Mouse (Mus musculus) myocyte (in vitro differentiated cells): ENCODE data around the gene Acot5.

ENCODE experiments used
- CEBPB ChIP-seq: IDR thresholded peaks from 2 replicates; pipeline ENCODE4 v1.6.1; 2011; ENCODE audit warnings: mild to moderate bottlenecking, moderate library complexity; ENCODE audit not compliant: poor library complexity, insufficient read depth, severe bottlenecking
- E2F4 ChIP-seq: IDR thresholded peaks from one replicate; pipeline ENCODE4 v1.6.1; 2011; ENCODE audit warnings: mild to moderate bottlenecking, control low read depth, moderate library complexity; ENCODE audit not compliant: insufficient read depth
- MAX ChIP-seq: IDR thresholded peaks from one replicate; pipeline ENCODE4 v1.6.1; 2011; ENCODE audit warnings: low read depth, mild to moderate bottlenecking, control low read depth
- MYOG ChIP-seq, 3 experiments: IDR thresholded peaks; one replicate each; pipeline ENCODE4 v1.6.1; 2011; ENCODE audit warnings: control low read depth in 2 of 3, low read depth in 2 of 3, mild to moderate bottlenecking in 2 of 3; ENCODE audit not compliant: insufficient read length in 2 of 3, control insufficient read depth in 1 of 3, insufficient read depth in 1 of 3
- POLR2A ChIP-seq: IDR thresholded peaks from one replicate; pipeline ENCODE4 v1.6.1; 2011; ENCODE audit warnings: low read depth, mild to moderate bottlenecking, control low read depth, moderate library complexity; ENCODE audit not compliant: insufficient read length
- POLR2AphosphoS2 ChIP-seq: IDR thresholded peaks from one replicate; pipeline ENCODE4 v1.6.1; 2011; ENCODE audit warnings: low read depth, control low read depth; ENCODE audit not compliant: insufficient read length
- TCF12 ChIP-seq: IDR thresholded peaks from one replicate; pipeline ENCODE4 v1.6.1; 2011; ENCODE audit warnings: mild to moderate bottlenecking, control low read depth; ENCODE audit not compliant: poor library complexity, insufficient read depth, severe bottlenecking
- TCF3 ChIP-seq: IDR thresholded peaks from one replicate; pipeline ENCODE4 v1.6.1; 2011; ENCODE audit warnings: low read depth, control low read depth; ENCODE audit not compliant: insufficient read length
- USF1 ChIP-seq: IDR thresholded peaks from one replicate; pipeline ENCODE4 v1.6.1; 2011; ENCODE audit warnings: low read depth, mild to moderate bottlenecking, control low read depth, moderate library complexity

DNA sequence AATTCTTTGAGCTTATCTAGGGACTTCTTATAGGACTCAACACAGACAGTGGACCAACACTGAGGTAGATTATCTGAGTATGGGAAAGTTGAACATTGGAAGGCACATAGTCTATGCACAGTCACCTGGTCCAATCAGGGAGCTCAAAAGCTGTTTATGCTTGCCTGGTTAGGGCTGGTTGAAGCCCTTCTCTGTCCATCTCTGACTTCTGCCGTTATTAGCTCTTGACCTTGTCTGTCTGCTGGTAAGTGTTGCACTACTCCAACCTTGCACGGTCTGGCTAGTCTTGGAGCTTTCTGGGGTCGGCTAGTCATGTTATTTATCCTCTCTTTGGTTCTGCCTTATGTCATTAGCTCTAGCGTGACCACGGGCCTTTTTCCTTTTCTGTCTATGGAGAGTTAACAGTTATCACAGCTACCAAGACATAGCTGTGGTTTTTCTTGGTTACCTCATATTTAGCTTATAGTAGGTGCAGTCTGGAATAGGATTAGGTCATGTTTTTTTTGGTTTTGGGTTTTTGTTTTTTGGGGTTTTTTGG lies 17.1 kb upstream of the Acot5 start, which contains the start of gene Acot3:
- TF ChIP-seq POLR2A (no peak), MAX (no peak), TCF12 (no peak), E2F4 (no peak), POLR2AphosphoS2 (no peak), TCF3 (no peak), MYOG (IDR thresholded peaks at IDR 0.05; ENCODE audit: control insufficient read depth in 1 of 3, insufficient read depth in 1 of 3, insufficient read length in 2 of 3, low read depth in 2 of 3) (no peak), CEBPB (no peak), USF1 (no peak)
